Mouse (Mus musculus) liver, embryonic 14.5 days (tissue): ENCODE measurements at regions not wholly inside any gene's neighbourhood (a gene's known extent, or its start where the extent isn't known, plus 50 kb on each side); places are given as distances from the start of the nearest gene placed in this dataset.

Experiments used
- ATAC-seq: fragments of 200-750 bp; cut with Nextera tagmentation; 2 replicates; pipeline ENCODE4 v1.8.0; 2017; ENCODE audit warnings: moderate number of reproducible peaks, mild to moderate bottlenecking, moderate library complexity; ENCODE audit not compliant: insufficient read depth
- DNase-seq, 3 experiments: peaks; one replicate each; pipeline ENCODE4 v3.0.0-alpha.2; 2012 to 2013; ENCODE audit warnings: low read depth in 3 of 3, low spot score in 3 of 3
- H3K27ac ChIP-seq: fragments of 300-500 bp; sonication (generic); 2 replicates; pipeline ENCODE4 v1.5.1; 2014; ENCODE audit warnings: moderate library complexity, mild to moderate bottlenecking, control low read depth, inconsistent platforms
- H3K27me3 ChIP-seq: fragments of 300-500 bp; sonication (generic); 2 replicates; pipeline ENCODE4 v1.6.1; 2014; ENCODE audit warnings: mild to moderate bottlenecking, low read length, moderate library complexity; ENCODE audit not compliant: control insufficient read depth, insufficient read depth
- H3K36me3 ChIP-seq: fragments of 300-500 bp; sonication (generic); replicated peaks from 2 replicates; pipeline ENCODE4 v1.6.1; 2014; ENCODE audit warnings: low read depth; ENCODE audit not compliant: control insufficient read depth, insufficient read depth
- H3K4me1 ChIP-seq, 2 experiments: fragments of 200-500 bp in 1 of 2; fragments of 300-500 bp in 1 of 2; sonication (generic) in 1 of 2; replicated peaks; 2 replicates each; pipeline ENCODE4 v1.6.1; 2012 to 2014; ENCODE audit warnings: antibody characterized with exemption in 1 of 2, inconsistent platforms in 1 of 2, low read length in 1 of 2; ENCODE audit not compliant: control insufficient read depth in 2 of 2, insufficient read depth in 2 of 2
- H3K4me2 ChIP-seq: fragments of 300-500 bp; sonication (generic); 2 replicates; pipeline ENCODE4 v1.6.1; 2014; ENCODE audit warnings: low read depth, mild to moderate bottlenecking, control low read depth, moderate library complexity
- H3K4me3 ChIP-seq, 2 experiments: fragments of 200-500 bp in 1 of 2; fragments of 300-500 bp in 1 of 2; sonication (generic) in 1 of 2; 2 replicates each; pipeline ENCODE4 v1.5.1; 2012 to 2014; ENCODE audit warnings: low read depth in 2 of 2, low read length in 2 of 2, mild to moderate bottlenecking in 2 of 2, control low read depth in 1 of 2, inconsistent platforms in 1 of 2, moderate library complexity in 1 of 2; ENCODE audit not compliant: insufficient read depth in 1 of 2
- H3K9ac ChIP-seq: fragments of 300-500 bp; sonication (generic); replicated peaks from 2 replicates; pipeline ENCODE4 v1.6.1; 2014; ENCODE audit warnings: mild to moderate bottlenecking, control low read depth, moderate library complexity
- H3K9me3 ChIP-seq: fragments of 300-500 bp; sonication (generic); 2 replicates; pipeline ENCODE4 v1.6.1; 2016; ENCODE audit warnings: low read length, mixed read lengths; ENCODE audit not compliant: control insufficient read depth
- CTCF ChIP-seq: IDR thresholded peaks from 2 replicates; pipeline ENCODE4 v1.5.1; 2016; ENCODE audit warnings: antibody characterized with exemption, low read depth, control low read depth
- EP300 ChIP-seq: IDR thresholded peaks from 2 replicates; pipeline ENCODE4 v1.6.1; 2016; ENCODE audit warnings: antibody characterized with exemption, low read depth
- WGBS: fragments of 180-500 bp; shearing (Covaris S2); extraction: QIAGEN DNeasy Blood & Tissue Kit; methylation state at CpG from one replicate; pipeline ENCODE4 v1.1.7; 2014; ENCODE audit not compliant: insufficient replicate concordance; 5-methylcytosine and 5-hydroxymethylcytosine counted together

DNA sequence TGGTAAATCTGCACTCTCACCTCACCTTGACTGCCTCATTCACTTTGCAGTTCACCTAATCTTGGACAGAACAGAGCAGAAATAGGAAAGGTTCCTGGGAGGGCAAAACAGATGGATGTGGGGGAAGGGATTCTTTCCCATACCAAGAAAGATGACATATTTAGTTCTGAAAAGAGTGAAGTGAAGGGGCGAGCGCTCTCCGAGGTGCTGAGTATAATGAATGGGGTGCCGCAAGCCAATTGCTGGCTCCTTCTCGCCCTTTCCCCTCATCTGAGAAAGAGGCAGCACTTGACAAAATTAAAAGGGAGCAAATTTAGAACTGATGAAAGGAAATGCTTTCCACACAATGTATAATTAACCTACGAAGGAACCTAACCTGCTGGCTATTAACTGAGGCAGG lies 261.7 kb downstream of the Sec16b start:
- Histone ChIP-seq H3K4me2 (no peak overlapping the region), H3K4me3 (no peak overlapping the region), H3K9ac (no peak overlapping the region), H3K27ac (no peak overlapping the region), H3K36me3 (no peaks in the 10 kb centered on the region), H3K9me3 (no peaks in the 10 kb centered on the region), H3K4me1 (no peaks in the 10 kb centered on the region), H3K27me3 (no peaks in the 10 kb centered on the region)
- WGBS: 38% methylated on average over 6 of the region's 6 CpGs
- DNase-seq (no peak), ATAC-seq (no peak)
- no peak for TF ChIP-seq EP300
- no peak for TF ChIP-seq CTCF

DNA sequence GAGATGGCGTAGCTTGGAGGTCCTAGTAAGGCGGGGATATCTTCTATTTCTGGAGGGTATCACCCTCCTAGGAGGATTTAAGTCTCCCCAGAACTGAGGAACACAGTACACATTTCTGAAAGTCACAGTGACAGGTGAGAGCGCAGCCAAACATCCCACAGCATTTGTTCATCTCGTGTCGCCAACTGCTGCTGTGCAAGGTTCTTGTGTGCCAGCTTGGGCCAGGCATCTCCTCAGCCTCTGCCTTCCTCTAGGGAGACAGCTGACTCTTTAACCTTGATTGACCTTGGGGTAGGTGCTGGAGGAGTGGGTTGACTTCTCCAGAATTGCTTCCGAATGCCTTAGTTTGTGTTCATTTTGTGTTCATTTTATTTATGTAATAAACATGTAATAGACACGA lies 291.2 kb downstream of the Sec16b start:
- no peak overlapping the region for H3K4me3 ChIP-seq
- H3K27me3 ChIP-seq: no peaks in the 10 kb centered on the region
- no peak overlapping the region for H3K27ac ChIP-seq
- no peaks in the 10 kb centered on the region for H3K9me3 ChIP-seq
- no peak overlapping the region for H3K4me2 ChIP-seq
- H3K36me3 ChIP-seq: no peaks in the 10 kb centered on the region
- WGBS: 63% methylated on average over 7 of the region's 7 CpGs
- no peaks in the 10 kb centered on the region for H3K4me1 ChIP-seq
- H3K9ac ChIP-seq: no peak overlapping the region
- ATAC-seq: no peak
- no peak for TF ChIP-seq CTCF
- no peak for TF ChIP-seq EP300
- DNase-seq: no peak

DNA sequence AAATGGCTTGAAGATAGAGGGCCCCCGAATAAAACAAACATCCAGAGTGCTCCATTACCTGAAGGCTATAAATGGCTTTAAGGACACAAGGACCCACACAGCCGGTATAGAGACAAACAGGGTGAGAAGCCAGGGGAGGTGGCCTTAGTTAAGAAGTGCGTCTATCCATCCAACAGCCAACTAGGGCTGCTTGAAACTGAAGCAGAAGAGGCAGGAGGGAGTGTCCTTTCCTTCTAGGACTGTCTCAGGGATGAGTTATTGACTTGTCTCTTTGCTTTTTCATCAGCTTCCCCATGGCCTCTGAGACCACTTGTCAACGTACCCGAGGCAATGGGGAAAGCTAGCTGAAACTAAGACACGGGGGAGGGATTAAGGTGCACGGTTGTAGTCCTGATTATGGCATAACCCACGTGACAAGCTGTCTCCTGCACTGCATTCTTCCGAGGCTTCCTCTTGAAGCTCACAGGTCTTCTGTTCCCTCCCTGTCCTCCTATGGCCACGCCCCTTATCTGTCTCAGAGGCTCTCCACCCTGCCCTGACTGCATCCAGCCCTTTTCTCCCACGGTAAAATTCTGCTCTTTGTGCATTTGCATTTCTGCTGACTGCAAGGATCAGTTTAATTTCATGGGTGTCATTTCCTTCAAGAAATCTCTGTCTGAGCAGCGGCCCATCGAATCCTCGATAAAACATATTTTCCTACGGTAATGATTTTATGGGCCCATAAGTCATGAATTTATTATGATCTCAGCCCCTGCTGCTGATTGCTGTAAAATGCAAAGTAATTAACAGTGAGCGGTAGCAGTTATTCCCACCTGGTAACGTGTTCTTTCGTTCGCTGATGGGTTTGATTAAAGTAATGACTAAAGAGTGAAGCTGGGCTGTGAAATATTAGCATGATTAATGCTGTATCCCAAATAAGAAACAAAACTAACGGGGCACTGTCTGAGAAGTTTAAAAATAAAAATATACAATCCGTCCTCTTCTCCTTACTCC lies 292.3 kb downstream of the Sec16b start:
- no peak for DNase-seq
- Histone ChIP-seq H3K9ac (no peak overlapping the region), H3K9me3 (no peaks in the 10 kb centered on the region), H3K4me1 (no peaks in the 10 kb centered on the region), H3K4me3 (no peak overlapping the region), H3K27me3 (no peaks in the 10 kb centered on the region), H3K27ac (no peak overlapping the region), H3K36me3 (no peaks in the 10 kb centered on the region), H3K4me2 (no peak overlapping the region)
- 60% methylated on average over 21 of the region's 21 CpGs for WGBS
- TF ChIP-seq CTCF (no peak), EP300 (no peak)
- no peak for ATAC-seq

DNA sequence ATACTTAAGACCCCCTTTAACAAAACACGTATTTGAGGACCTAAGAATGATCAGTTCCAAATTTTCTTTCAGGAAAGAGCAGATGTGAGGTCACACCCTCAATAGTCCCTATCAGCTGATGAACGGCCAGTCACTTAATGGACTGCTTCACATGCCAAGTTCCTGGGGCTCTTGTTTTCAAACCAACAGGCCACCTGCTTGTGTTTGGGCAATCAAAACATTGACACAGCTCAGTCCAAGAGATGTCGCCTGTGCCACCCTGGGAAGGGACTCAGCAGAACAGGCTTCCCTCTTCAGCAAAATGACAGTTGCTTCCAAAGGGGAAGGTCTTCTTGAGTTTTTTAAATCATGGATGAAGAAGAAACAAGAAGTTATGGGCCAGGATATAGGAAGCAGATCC lies 294.6 kb downstream of the Sec16b start:
- H3K4me1 ChIP-seq: no peaks in the 10 kb centered on the region
- H3K9me3 ChIP-seq: no peaks in the 10 kb centered on the region; the same call in 1 of the 2 replicates
- no peak overlapping the region for H3K4me2 ChIP-seq
- H3K4me3 ChIP-seq: no peak overlapping the region
- no peak for TF ChIP-seq EP300
- no peak for TF ChIP-seq CTCF
- DNase-seq: no peak
- no peak overlapping the region for H3K9ac ChIP-seq
- 57% methylated on average over 3 of the region's 3 CpGs for WGBS
- ATAC-seq: no peak
- no peak overlapping the region for H3K27ac ChIP-seq
- no peaks in the 10 kb centered on the region for H3K36me3 ChIP-seq
- H3K27me3 ChIP-seq: no peaks in the 10 kb centered on the region

DNA sequence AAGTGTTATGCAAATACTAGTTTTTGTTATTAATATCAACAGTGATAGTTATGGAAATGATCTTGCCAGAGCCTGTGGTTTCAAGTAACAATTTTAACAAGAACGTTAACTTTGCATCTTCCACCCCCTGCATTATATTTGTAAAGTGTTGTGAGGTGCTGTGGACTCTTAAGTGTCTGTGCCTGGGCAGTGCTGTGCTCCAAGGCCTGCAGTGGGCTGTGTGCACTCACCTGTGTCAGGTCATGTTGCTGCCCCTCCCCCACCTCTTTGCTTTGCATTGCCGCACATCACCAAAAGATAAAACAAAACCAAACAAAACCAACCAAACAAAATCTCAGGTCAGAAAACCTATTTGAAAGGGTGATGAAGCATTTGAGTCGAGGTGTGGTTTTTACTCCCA lies 297.7 kb downstream of the Sec16b start:
- Histone ChIP-seq H3K27me3 (no peaks in the 10 kb centered on the region), H3K27ac (no peak overlapping the region), H3K4me1 (no peaks in the 10 kb centered on the region), H3K4me2 (no peak overlapping the region), H3K9me3 (no peaks in the 10 kb centered on the region; the same call in 1 of the 2 replicates), H3K9ac (no peak overlapping the region), H3K4me3 (no peak overlapping the region), H3K36me3 (no peaks in the 10 kb centered on the region)
- no peak for TF ChIP-seq EP300
- no peak for DNase-seq
- 62% methylated on average over 3 of the region's 3 CpGs for WGBS
- ATAC-seq: no peak
